Mouse (Mus musculus) lung, embryonic 14.5 days (tissue): ENCODE measurements around the gene Calml4. TPM values are rescaled to one million over a fixed set of nuclear protein-coding genes. Genes with fewer than 3 reads are reported as not detected.

Experiments
- ATAC-seq: fragments of 200-750 bp; cut with Nextera tagmentation; 2 replicates; pipeline ENCODE4 v1.8.0; 2017; ENCODE audit warnings: mild to moderate bottlenecking, moderate TSS enrichment, moderate library complexity; ENCODE audit not compliant: insufficient read depth
- DNase-seq: peaks from one replicate; pipeline ENCODE4 v3.0.0-alpha.2; 2015
- H3K27ac ChIP-seq: fragments of 300-500 bp; sonication (generic); 2 replicates; pipeline ENCODE4 v1.5.1; 2014; ENCODE audit warnings: low read depth, mild to moderate bottlenecking, moderate library complexity
- H3K27me3 ChIP-seq: fragments of 300-500 bp; sonication (generic); 2 replicates; pipeline ENCODE4 v1.6.1; 2014; ENCODE audit warnings: low read length, control low read depth; ENCODE audit not compliant: insufficient read depth
- H3K36me3 ChIP-seq: fragments of 300-500 bp; sonication (generic); 2 replicates; pipeline ENCODE4 v1.6.1; 2014; ENCODE audit warnings: control low read depth; ENCODE audit not compliant: insufficient read depth
- H3K4me1 ChIP-seq: fragments of 300-500 bp; sonication (generic); 2 replicates; pipeline ENCODE4 v1.6.1; 2014; ENCODE audit warnings: antibody characterized with exemption, control low read depth; ENCODE audit not compliant: insufficient read depth
- H3K4me2 ChIP-seq: fragments of 300-500 bp; sonication (generic); 2 replicates; pipeline ENCODE4 v1.6.1; 2014; ENCODE audit warnings: mild to moderate bottlenecking
- H3K4me3 ChIP-seq: fragments of 300-500 bp; sonication (generic); 2 replicates; pipeline ENCODE4 v1.5.1; 2014; ENCODE audit warnings: low read depth, low read length
- H3K9ac ChIP-seq: fragments of 300-500 bp; sonication (generic); 2 replicates; pipeline ENCODE4 v1.6.1; 2014
- H3K9me3 ChIP-seq: fragments of 300-500 bp; sonication (generic); 2 replicates; pipeline ENCODE4 v1.6.1; 2016; ENCODE audit warnings: low read depth, low read length, control low read depth
- CTCF ChIP-seq: IDR thresholded peaks from 2 replicates; pipeline ENCODE4 v1.5.1; 2016; ENCODE audit warnings: antibody characterized with exemption, low read depth
- WGBS: fragments of 180-500 bp; shearing (Covaris S2); extraction: QIAGEN DNeasy Blood & Tissue Kit; methylation state at CpG from one replicate; pipeline ENCODE4 v1.1.7; 2014; 5-methylcytosine and 5-hydroxymethylcytosine counted together
- polyA plus RNA-seq: library from polyadenylated mRNA; unstranded; fragments of >200 nt; fragmentation: Nextera tagmentation; extraction: Ambion mirVana; gene quantifications from 2 replicates; pipeline ENCODE4 v1.2.1, GENCODE M21; 2014

Gene Calml4
- 11.6 and 13.4 TPM in 2 replicates for polyA plus RNA-seq

- Histone ChIP-seq H3K27me3 (no peaks in the 10 kb centered on the region), H3K4me3 (peak within 1 kb of the TSS; percentile 10), H3K4me2 (peak within 1 kb of the TSS; percentile 55), H3K36me3 (no peaks in the 10 kb centered on the region), H3K27ac (peak within 1 kb of the TSS; percentile 81), H3K4me1 (peaks cover 27% of the 10 kb centered on the region), H3K9me3 (no peaks in the 10 kb centered on the region), H3K9ac (peak within 1 kb of the TSS; percentile 4; the same call in 1 of the 2 replicates)
- DNase-seq, result peak; percentile 93
- TF ChIP-seq CTCF, result no peak
- ATAC-seq, result peak; percentile 75
- 15% methylated on average over 12 of the region's 20 CpGs for whole genome bisulfite sequencing
Measured at GRCm38 (mm10) chr9:62857719-62858261, at the start of gene Calml4. TSS of gene Calml4 (plus strand) at chr9:62858080.

GRCm38 (mm10) chr9:62810095-62810494 is 47.8 kb upstream of the Calml4 start:
- 13% methylated on average over 8 of the region's 8 CpGs for WGBS
- peak overlapping the region; percentile 100 for H3K4me3 ChIP-seq

GRCm38 (mm10) chr9:62810543-62811515 is 47.1 kb upstream of the Calml4 start:
- peak; percentile 48 for TF ChIP-seq CTCF
- H3K36me3 ChIP-seq, result 0 out of 2 replicates have a peak, but pooled peaks cover 3% of the 10 kb centered on the region
- H3K4me1 ChIP-seq, result peaks cover 8% of the 10 kb centered on the region; the same call in 1 of the 2 replicates
- H3K4me3 ChIP-seq, result peak overlapping the region; percentile 100
- H3K27ac ChIP-seq, result peak overlapping the region; percentile 96
- no peaks in the 10 kb centered on the region for H3K27me3 ChIP-seq
- peak; percentile 68; the same call in 1 of the 2 replicates for ATAC-seq
- H3K4me2 ChIP-seq, result peak overlapping the region; percentile 94
- peak; percentile 35 for DNase-seq
- peak overlapping the region; percentile 96 for H3K9ac ChIP-seq
- under 1% methylated on average over 58 of the region's 58 CpGs for WGBS
- no peaks in the 10 kb centered on the region for H3K9me3 ChIP-seq

More at GRCm38 (mm10) chr9:62810095-62810494, 47.8 kb upstream of the Calml4 start:
- TF ChIP-seq CTCF, result no peak
- Histone ChIP-seq H3K4me2 (peak overlapping the region; percentile 94), H3K27ac (no peak overlapping the region), H3K27me3 (no peaks in the 10 kb centered on the region), H3K4me1 (peaks cover 8% of the 10 kb centered on the region; the same call in 1 of the 2 replicates), H3K36me3 (0 out of 2 replicates have a peak, but pooled peaks cover 3% of the 10 kb centered on the region), H3K9me3 (no peaks in the 10 kb centered on the region), H3K9ac (peak overlapping the region; percentile 96)
- ATAC-seq, result no peak
- DNase-seq, result no peak

GRCm38 (mm10) chr9:62811516-62812121 is 46.3 kb upstream of the Calml4 start, which contains the start of gene Fem1b:
TSS of gene Fem1b (minus strand) at chr9:62811934.
- Histone ChIP-seq H3K4me2 (peak within 1 kb of the TSS; percentile 94), H3K4me3 (peak within 1 kb of the TSS; percentile 100), H3K27me3 (no peaks in the 10 kb centered on the region), H3K4me1 (peaks cover 8% of the 10 kb centered on the region; the same call in 1 of the 2 replicates), H3K36me3 (0 out of 2 replicates have a peak, but pooled peaks cover 3% of the 10 kb centered on the region), H3K9ac (peak within 1 kb of the TSS; percentile 96), H3K27ac (peak within 1 kb of the TSS; percentile 96), H3K9me3 (no peaks in the 10 kb centered on the region)
- ATAC-seq, result peak; percentile 95
- peak; percentile 97 for DNase-seq
- under 1% methylated on average over 68 of the region's 68 CpGs for WGBS
- no peak for TF ChIP-seq CTCF

GRCm38 (mm10) chr9:62812216-62813049 is 45.4 kb upstream of the Calml4 start:
- H3K27ac ChIP-seq, result peak overlapping the region; percentile 96
- ATAC-seq (peak; percentile 25), DNase-seq (peak; percentile 54)
- H3K4me3 ChIP-seq, result peak overlapping the region; percentile 100
- 0 out of 2 replicates have a peak, but pooled peaks cover 3% of the 10 kb centered on the region for H3K36me3 ChIP-seq
- H3K27me3 ChIP-seq, result no peaks in the 10 kb centered on the region
- peak overlapping the region; percentile 94 for H3K4me2 ChIP-seq
- H3K9me3 ChIP-seq, result no peaks in the 10 kb centered on the region
- TF ChIP-seq CTCF, result no peak
- peaks cover 8% of the 10 kb centered on the region; the same call in 1 of the 2 replicates for H3K4me1 ChIP-seq
- 12% methylated on average over 14 of the region's 14 CpGs for WGBS
- H3K9ac ChIP-seq, result peak overlapping the region; percentile 96

GRCm38 (mm10) chr9:62814751-62815150 is 43.1 kb upstream of the Calml4 start:
- H3K4me3 ChIP-seq, result no peak overlapping the region
- ATAC-seq, result no peak
- WGBS, result 52% methylated on average over 2 of the region's 2 CpGs
- TF ChIP-seq CTCF, result no peak
- no peaks in the 10 kb centered on the region for H3K27me3 ChIP-seq
- H3K4me1 ChIP-seq, result no peaks in the 10 kb centered on the region; the same call in 1 of the 2 replicates
- no peak overlapping the region for H3K4me2 ChIP-seq
- H3K36me3 ChIP-seq, result no peaks in the 10 kb centered on the region
- H3K9ac ChIP-seq, result no peak overlapping the region
- DNase-seq, result no peak
- no peak overlapping the region for H3K27ac ChIP-seq
- no peaks in the 10 kb centered on the region for H3K9me3 ChIP-seq
